Mouse (Mus musculus) limb, embryonic 10.5 days (tissue): ENCODE data around the gene Mgat5. TPM values are rescaled to one million over a fixed set of nuclear protein-coding genes. Genes with fewer than 3 reads are reported as not detected.
A peak's percentile ranks its signal among the peaks of the same experiment; 100 is the strongest.

Experiments
- DNase-seq: peaks from one replicate; pipeline ENCODE4 v3.0.0-alpha.2; 2017; ENCODE audit warnings: low spot score
- H3K27ac ChIP-seq: fragments of 300-500 bp; sonication (generic); 2 replicates; pipeline ENCODE4 v1.5.1; 2016; ENCODE audit warnings: mild to moderate bottlenecking
- H3K27me3 ChIP-seq: fragments of 300-500 bp; sonication (generic); 2 replicates; pipeline ENCODE4 v1.6.1; 2016; ENCODE audit warnings: low read depth, mild to moderate bottlenecking; ENCODE audit not compliant: poor library complexity, severe bottlenecking
- H3K36me3 ChIP-seq: fragments of 300-500 bp; sonication (generic); 2 replicates; pipeline ENCODE4 v1.6.1; 2016; ENCODE audit warnings: mild to moderate bottlenecking, moderate library complexity
- H3K4me1 ChIP-seq: fragments of 300-500 bp; sonication (generic); 2 replicates; pipeline ENCODE4 v1.6.1; 2016
- H3K4me3 ChIP-seq: fragments of 300-500 bp; sonication (generic); 2 replicates; pipeline ENCODE4 v1.5.1; 2016; ENCODE audit warnings: mild to moderate bottlenecking, moderate library complexity
- H3K9me3 ChIP-seq: fragments of 300-500 bp; sonication (generic); replicated peaks from 2 replicates; pipeline ENCODE4 v1.6.1; 2016; ENCODE audit warnings: mild to moderate bottlenecking
- WGBS: fragments of 180-500 bp; shearing (Covaris S2); methylation state at CpG from one replicate; pipeline ENCODE4 v1.1.7; 2016; 5-methylcytosine and 5-hydroxymethylcytosine counted together
- polyA plus RNA-seq: library from polyadenylated mRNA; unstranded; fragments of >200 nt; fragmentation: Nextera tagmentation; extraction: Ambion mirVana; gene quantifications from 2 replicates; pipeline ENCODE4 v1.2.1, GENCODE M21; 2016

Mgat5 gene
- polyA plus RNA-seq, 1 experiment from 2014 or later, result 5.1 TPM

GRCm38 (mm10) chr1:127397396-127397795 is 192.6 kb downstream of the Mgat5 start:
- DNase-seq, result no peak
- WGBS, result 85% methylated on average over 13 of the region's 13 CpGs
- Histone ChIP-seq H3K27ac (no peak overlapping the region), H3K27me3 (no peaks in the 10 kb centered on the region), H3K36me3 (0 out of 2 replicates have a peak, but pooled peaks cover 2% of the 10 kb centered on the region), H3K9me3 (no peaks in the 10 kb centered on the region), H3K4me1 (peaks cover 22% of the 10 kb centered on the region), H3K4me3 (no peak overlapping the region)

DNA sequence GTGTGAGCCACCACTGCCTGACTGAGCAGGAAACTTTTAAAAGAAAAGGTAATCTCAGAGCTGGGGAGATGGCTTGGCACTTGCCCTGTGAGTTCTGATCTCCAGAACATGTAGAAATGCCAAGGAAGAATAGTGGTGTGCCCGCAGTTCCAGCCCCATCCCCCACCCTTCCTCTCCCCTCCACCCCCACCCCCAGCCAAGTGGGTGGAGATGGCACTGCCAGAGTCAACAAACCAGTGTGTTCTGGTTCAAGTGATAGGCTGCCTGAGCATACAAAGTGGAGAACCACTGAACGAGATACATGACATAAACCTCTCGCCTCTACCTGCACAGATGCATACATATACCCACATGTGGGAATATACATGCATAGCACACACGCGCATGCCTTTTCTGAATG is 193.4 kb downstream of the Mgat5 start:
- Histone ChIP-seq H3K27me3 (no peaks in the 10 kb centered on the region), H3K36me3 (no peaks in the 10 kb centered on the region), H3K9me3 (no peaks in the 10 kb centered on the region), H3K4me3 (no peak overlapping the region), H3K4me1 (peaks cover 22% of the 10 kb centered on the region), H3K27ac (no peak overlapping the region)
- DNase-seq, result no peak
- WGBS, result 95% methylated on average over 5 of the region's 5 CpGs

GRCm38 (mm10) chr1:127400198-127400597 is 195.4 kb downstream of the Mgat5 start:
- 87% methylated on average over 2 of the region's 2 CpGs for WGBS
- no peak overlapping the region for H3K4me3 ChIP-seq
- H3K9me3 ChIP-seq, result no peaks in the 10 kb centered on the region
- no peaks in the 10 kb centered on the region for H3K36me3 ChIP-seq
- DNase-seq, result no peak
- no peaks in the 10 kb centered on the region for H3K27me3 ChIP-seq
- H3K4me1 ChIP-seq, result peaks cover 14% of the 10 kb centered on the region; the same call in 1 of the 2 replicates
- H3K27ac ChIP-seq, result no peak overlapping the region

DNA sequence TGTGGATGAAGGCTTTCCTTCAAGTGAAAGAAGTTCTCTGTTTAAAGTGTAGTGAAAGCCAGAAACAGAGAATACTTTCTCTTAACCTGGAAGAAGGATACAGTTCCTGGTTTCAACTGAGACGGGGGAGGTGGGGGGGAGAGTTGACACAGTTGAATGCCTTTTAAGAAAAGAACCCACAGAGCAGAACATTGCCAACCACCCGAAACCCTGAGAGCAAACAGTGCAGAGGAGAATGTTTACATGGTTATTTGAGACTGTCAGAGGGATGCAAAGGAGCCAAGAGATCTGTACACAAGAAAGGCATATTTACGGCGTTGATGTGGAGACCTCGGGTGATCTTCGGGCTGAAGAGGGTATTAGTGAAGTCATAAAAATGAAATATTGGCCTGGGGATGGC is 195.9 kb downstream of the Mgat5 start:
- Histone ChIP-seq H3K4me3 (no peak overlapping the region), H3K9me3 (no peaks in the 10 kb centered on the region), H3K27ac (no peak overlapping the region), H3K4me1 (peaks cover 14% of the 10 kb centered on the region; the same call in 1 of the 2 replicates), H3K36me3 (no peaks in the 10 kb centered on the region), H3K27me3 (no peaks in the 10 kb centered on the region)
- 61% methylated on average over 6 of the region's 6 CpGs for WGBS
- no peak for DNase-seq

DNA sequence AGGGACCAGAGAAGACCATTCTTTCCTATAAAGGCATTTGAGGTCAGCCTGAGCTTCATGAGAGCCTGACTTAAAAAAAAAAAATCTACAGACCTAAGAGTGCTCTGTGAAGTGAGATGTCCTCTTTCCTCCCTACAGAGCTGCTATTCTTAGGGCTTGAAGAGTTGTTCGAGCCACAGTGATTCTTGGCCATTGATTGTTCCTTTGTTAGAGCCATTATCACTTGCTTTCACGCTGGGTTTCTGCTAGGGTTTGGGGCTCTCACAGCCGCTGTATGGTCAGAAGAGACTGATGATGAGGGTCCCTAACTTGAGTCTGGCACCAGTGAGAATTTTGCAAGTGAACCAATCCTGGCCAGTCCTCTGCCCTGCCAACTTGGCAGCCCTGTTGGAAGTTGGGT is 199.8 kb downstream of the Mgat5 start:
- Histone ChIP-seq H3K9me3 (no peaks in the 10 kb centered on the region), H3K4me1 (peaks cover 9% of the 10 kb centered on the region; the same call in 1 of the 2 replicates), H3K36me3 (no peaks in the 10 kb centered on the region), H3K4me3 (no peak overlapping the region), H3K27ac (no peak overlapping the region), H3K27me3 (no peaks in the 10 kb centered on the region)
- 83% methylated on average over 3 of the region's 3 CpGs for WGBS
- DNase-seq, result no peak

DNA sequence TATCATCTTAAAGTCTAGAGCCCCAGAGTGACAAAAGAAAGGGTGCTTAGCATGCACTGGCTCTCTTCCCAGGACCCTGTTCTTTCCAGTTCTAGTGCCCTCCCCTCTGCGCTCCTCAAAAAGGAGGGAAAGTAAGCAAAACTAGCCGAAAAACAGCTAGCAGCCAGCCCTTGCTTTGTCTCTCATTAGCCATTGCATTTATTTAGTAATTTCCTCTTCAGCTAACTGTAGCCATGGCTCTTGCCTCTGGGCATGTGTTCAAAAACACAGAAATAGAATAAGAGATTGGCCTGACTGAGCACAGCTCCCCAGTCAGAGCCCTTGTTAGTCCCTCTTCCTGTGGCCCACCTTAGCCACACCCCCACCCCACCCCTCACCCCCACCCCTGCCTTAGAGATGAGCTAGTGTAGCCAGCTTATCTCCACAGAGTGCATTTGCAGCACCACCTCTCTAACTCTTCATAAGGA is 204.2 kb downstream of the Mgat5 start:
- no peak for DNase-seq
- 68% methylated on average over 2 of the region's 2 CpGs for WGBS

DNA sequence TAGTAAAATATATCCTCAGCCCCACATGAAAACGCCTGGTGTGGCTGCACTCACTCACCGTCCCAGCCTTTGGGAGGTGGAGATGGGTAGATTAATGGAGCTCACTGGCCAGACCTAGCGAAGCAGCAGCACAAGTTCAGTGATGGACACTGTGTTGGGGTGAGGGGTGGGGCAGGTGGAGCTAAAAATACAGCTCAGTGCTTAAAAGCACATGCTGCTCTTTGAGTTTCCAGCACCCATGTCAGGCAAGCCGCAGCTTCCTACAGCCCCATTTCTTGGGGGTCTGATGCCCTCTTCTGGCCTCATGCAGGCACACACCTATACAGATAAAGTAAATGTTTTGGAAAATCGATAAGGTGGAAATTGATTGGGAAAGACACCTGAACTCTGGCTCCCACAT is 204.7 kb downstream of the Mgat5 start:
- no peak overlapping the region for H3K4me3 ChIP-seq
- DNase-seq, result peak; percentile 44
- H3K4me1 ChIP-seq, result peaks cover 9% of the 10 kb centered on the region; the same call in 1 of the 2 replicates
- peaks cover 14% of the 10 kb centered on the region for H3K36me3 ChIP-seq
- H3K9me3 ChIP-seq, result no peaks in the 10 kb centered on the region
- peak overlapping the region; percentile 46; the same call in 1 of the 2 replicates for H3K27ac ChIP-seq
- WGBS, result 29% methylated on average over 5 of the region's 5 CpGs
- H3K27me3 ChIP-seq, result no peaks in the 10 kb centered on the region

More for the DNA sequence above, 204.2 kb downstream of the Mgat5 start:
- Histone ChIP-seq H3K27ac (peak overlapping the region; percentile 46; the same call in 1 of the 2 replicates), H3K27me3 (no peaks in the 10 kb centered on the region), H3K36me3 (peaks cover 12% of the 10 kb centered on the region), H3K4me1 (peaks cover 9% of the 10 kb centered on the region; the same call in 1 of the 2 replicates), H3K4me3 (no peak overlapping the region), H3K9me3 (no peaks in the 10 kb centered on the region)

- Histone ChIP-seq H3K9me3 (no peaks in the 10 kb centered on the region), H3K4me3 (no peak overlapping the region), H3K27me3 (no peaks in the 10 kb centered on the region), H3K4me1 (peaks cover under 1% of the 10 kb centered on the region; the same call in 1 of the 2 replicates), H3K27ac (no peak overlapping the region), H3K36me3 (peaks cover 28% of the 10 kb centered on the region)
- DNase-seq, result no peak
- WGBS, result 92% methylated on average over 7 of the region's 7 CpGs
Measured at GRCm38 (mm10) chr1:127414500-127414899, 209.7 kb downstream of the Mgat5 start.

DNA sequence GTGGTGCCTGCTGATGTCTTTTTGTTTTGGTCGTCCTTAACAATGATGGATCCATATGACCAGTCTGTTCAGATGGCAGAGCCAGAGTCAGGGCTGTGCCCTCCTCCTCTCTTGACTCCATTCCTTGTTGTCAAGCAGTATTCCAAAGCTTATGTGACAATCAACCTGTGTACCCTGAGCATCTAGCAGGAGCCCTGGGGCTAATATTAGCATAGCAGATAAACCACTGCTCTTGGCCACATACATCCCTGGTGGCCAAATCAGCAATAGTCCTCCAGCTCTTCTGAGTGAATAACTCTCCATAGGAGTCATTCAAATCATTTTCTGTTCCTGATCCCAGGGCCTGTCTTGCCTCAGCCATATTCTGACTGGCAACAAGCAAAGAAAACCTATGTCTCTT is 211.1 kb downstream of the Mgat5 start:
- H3K4me3 ChIP-seq, result no peak overlapping the region
- peaks cover 28% of the 10 kb centered on the region for H3K36me3 ChIP-seq
- H3K9me3 ChIP-seq, result no peaks in the 10 kb centered on the region
- 82% methylated on average over 1 of the region's 1 CpGs for WGBS
- H3K4me1 ChIP-seq, result peaks cover 7% of the 10 kb centered on the region
- DNase-seq, result no peak
- no peaks in the 10 kb centered on the region for H3K27me3 ChIP-seq
- H3K27ac ChIP-seq, result no peak overlapping the region

GRCm38 (mm10) chr1:127416971-127417370 is 212.2 kb downstream of the Mgat5 start:
- H3K27ac ChIP-seq, result no peak overlapping the region
- 88% methylated on average over 1 of the region's 1 CpGs for WGBS
- no peak overlapping the region for H3K4me3 ChIP-seq
- H3K36me3 ChIP-seq, result peaks cover 28% of the 10 kb centered on the region
- DNase-seq, result no peak
- no peaks in the 10 kb centered on the region for H3K9me3 ChIP-seq
- H3K4me1 ChIP-seq, result peaks cover 9% of the 10 kb centered on the region
- no peaks in the 10 kb centered on the region for H3K27me3 ChIP-seq

DNA sequence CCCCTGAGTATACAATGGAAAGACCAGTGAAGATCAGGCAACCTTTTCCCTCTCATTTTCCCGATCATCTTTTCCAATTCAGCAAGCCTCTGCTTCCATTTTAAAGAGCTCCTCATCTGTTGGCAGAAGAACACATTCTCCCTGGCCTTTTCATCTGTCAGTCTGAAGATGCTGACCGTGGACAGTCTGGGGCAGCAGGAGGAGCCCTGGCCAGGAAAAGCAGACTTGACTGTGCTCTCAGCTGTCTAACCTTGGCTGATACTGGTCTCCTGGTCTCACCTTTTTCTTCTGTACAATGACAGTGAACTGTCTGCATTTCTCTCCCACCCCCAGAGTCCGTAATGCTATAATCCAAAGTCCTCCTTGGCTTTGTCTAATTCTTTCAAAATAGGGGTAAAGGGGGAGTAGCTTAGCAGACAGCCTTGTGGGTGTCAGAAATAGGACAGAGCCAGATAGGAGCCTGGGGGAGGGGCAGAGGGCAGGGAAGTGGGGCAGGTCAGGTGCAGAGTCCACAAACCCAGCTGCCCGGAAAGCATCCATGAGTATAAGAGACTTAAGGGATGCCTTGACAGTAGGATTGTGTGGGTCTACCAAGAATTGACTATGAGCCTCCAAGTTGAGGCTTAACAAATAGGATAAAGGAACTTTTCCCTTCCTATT is 214.2 kb downstream of the Mgat5 start:
- H3K27me3 ChIP-seq, result no peaks in the 10 kb centered on the region
- no peak overlapping the region for H3K4me3 ChIP-seq
- peaks cover 10% of the 10 kb centered on the region for H3K4me1 ChIP-seq
- DNase-seq, result no peak
- 88% methylated on average over 4 of the region's 4 CpGs for WGBS
- H3K27ac ChIP-seq, result no peak overlapping the region
- H3K36me3 ChIP-seq, result peaks cover 17% of the 10 kb centered on the region
- H3K9me3 ChIP-seq, result no peaks in the 10 kb centered on the region

DNA sequence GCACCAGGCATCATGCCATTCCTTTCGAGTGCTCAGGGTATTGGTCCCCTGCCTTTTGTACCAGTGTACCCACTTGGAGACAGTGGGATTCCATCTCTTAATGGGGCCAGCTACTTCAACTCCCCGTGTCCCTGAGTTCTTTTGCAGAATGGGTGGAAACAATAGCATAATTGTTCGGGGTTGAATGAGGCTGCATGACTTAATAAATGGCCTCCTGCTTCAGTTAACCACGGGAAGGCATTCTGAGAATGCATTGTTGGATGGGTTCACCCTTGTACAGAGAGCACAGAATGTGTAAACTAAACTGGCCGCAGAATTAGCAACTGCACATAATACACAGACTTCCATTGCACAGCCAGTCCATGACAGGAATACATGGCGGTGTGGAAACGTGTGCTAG is 214.8 kb downstream of the Mgat5 start:
- H3K9me3 ChIP-seq, result no peaks in the 10 kb centered on the region
- peaks cover 14% of the 10 kb centered on the region for H3K36me3 ChIP-seq
- WGBS, result 90% methylated on average over 7 of the region's 7 CpGs
- no peak overlapping the region for H3K4me3 ChIP-seq
- no peaks in the 10 kb centered on the region for H3K27me3 ChIP-seq
- peaks cover 15% of the 10 kb centered on the region for H3K4me1 ChIP-seq
- DNase-seq, result no peak
- H3K27ac ChIP-seq, result no peak overlapping the region

GRCm38 (mm10) chr1:127420383-127420782 is 215.6 kb downstream of the Mgat5 start:
- Histone ChIP-seq H3K4me1 (peaks cover 22% of the 10 kb centered on the region), H3K27me3 (no peaks in the 10 kb centered on the region), H3K9me3 (no peaks in the 10 kb centered on the region), H3K4me3 (no peak overlapping the region), H3K27ac (peak overlapping the region; percentile 19; the same call in 1 of the 2 replicates), H3K36me3 (peaks cover 10% of the 10 kb centered on the region; the same call in 1 of the 2 replicates)
- no peak for DNase-seq
- 66% methylated on average over 13 of the region's 13 CpGs for WGBS
